Mouse (Mus musculus): ENCODE measurements around the gene Tnrc6b.

- no peak for TF ChIP-seq MXI1 (IDR thresholded peaks at IDR 0.05; ENCODE audit: low read depth, low read length)
- TF ChIP-seq E2F4 (IDR thresholded peaks at IDR 0.05; ENCODE audit: borderline replicate concordance, low read depth, low read length): no peak
- no peak for TF ChIP-seq MYC (IDR thresholded peaks at IDR 0.05; ENCODE audit: low read depth, low read length)
- no peak for TF ChIP-seq CTCF (IDR thresholded peaks at IDR 0.05 in 2 of 3, conservative IDR thresholded peaks at IDR 0.05 in 1 of 3; ENCODE audit: control insufficient read depth in 1 of 3, insufficient read depth in 1 of 3, low read depth in 2 of 3, low read length in 3 of 3, poor library complexity in 1 of 3, severe bottlenecking in 1 of 3)
- TF ChIP-seq TAL1 (IDR thresholded peaks at IDR 0.05; ENCODE audit: low read length): no peak
- no peak for TF ChIP-seq ZNF384 (IDR thresholded peaks at IDR 0.05; ENCODE audit: low read depth, low read length)
- TF ChIP-seq POLR2AphosphoS2 (IDR thresholded peaks at IDR 0.05; ENCODE audit: low read length): no peak
- TF ChIP-seq POLR2AphosphoS5 (IDR thresholded peaks at IDR 0.05; ENCODE audit: borderline replicate concordance, low read depth, low read length): no peak
Measured at GRCm38 (mm10) chr15:80785699-80786098, 74.6 kb downstream of the Tnrc6b start.

Data from MEL (cell line).